Mouse (Mus musculus) CD4-positive, CD25-positive, alpha-beta regulatory T cell, adult 2 months (primary cell): Measurements from ENCODE around the gene Boc.
A peak's percentile ranks its signal among the peaks of the same experiment; 100 is the strongest.

Experiments
- DNase-seq: peaks from one replicate; pipeline ENCODE4 v3.0.0-alpha.2; 2012; ENCODE audit warnings: low read depth, low spot score

The Boc gene

GRCm38 (mm10) chr16:44552726-44553125 lies 6.0 kb downstream of the Boc start:
- no peak for DNase-seq

- no peak for DNase-seq
Observed at GRCm38 (mm10) chr16:44552036-44552435, 6.7 kb downstream of the Boc start.

DNA sequence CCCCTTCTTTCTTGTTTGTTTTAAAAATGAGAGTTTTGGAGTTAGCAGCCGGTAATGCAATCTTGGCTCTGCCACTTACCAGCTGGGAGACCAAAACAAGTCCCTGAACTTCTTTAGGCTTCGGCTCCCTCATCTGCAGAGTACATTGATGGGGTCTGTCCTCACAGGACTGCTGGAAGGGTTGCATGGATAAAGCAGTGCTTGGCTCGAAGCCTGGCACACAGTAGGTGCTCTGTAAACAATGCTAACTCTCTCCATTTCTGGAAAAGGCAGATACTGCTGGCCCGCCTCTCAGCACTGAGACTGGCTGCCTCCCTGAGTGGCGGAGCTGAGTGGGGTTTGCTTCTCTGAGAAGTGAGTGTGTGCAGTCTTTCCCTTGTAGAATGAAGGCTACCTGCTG lies 7.2 kb downstream of the Boc start:
- DNase-seq = no peak

GRCm38 (mm10) chr16:44550843-44551242 lies 7.9 kb downstream of the Boc start:
- no peak for DNase-seq

DNA sequence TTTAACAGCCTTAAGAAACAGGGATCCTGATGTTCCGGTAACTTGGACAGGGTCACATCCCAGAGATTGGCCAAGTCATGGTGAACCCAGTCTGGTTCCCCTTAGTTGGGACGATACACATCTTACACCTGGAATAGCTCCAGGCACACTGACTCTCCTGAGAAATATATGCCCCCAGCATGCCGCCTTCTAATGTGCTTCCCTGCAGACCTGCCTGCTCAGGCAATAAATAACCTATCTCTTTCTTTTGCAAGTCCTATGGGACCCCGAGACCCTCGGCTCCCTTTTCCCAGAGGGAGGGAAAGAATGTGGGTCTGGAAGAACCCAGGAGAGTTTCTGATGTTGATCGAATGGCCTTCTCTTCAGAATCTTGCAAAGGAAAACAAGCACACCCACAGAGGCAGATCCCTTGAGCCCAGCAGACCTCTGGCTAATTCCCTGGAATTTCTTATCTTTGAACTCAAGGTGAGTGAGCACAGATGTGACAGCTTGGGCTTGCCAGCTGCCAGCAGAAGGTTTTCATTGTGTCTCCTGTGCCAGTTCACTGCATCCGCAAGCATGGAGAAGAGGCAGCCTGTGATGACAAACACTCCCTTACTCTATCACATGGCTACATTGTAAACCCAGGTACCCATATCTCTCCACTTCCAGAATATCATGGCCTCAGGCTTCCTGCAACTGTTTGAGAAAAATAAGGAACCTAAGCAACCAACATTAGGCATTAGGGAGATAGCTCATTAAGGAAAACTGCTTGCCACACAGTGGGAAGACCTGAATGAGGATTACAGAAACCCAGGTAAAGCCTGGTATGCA lies 8.6 kb downstream of the Boc start:
- DNase-seq = no peak

- no peak for DNase-seq
Observed at GRCm38 (mm10) chr16:44549381-44549780, 9.3 kb downstream of the Boc start.

- no peak for DNase-seq
Observed at GRCm38 (mm10) chr16:44547976-44548375, 10.7 kb downstream of the Boc start.

DNA sequence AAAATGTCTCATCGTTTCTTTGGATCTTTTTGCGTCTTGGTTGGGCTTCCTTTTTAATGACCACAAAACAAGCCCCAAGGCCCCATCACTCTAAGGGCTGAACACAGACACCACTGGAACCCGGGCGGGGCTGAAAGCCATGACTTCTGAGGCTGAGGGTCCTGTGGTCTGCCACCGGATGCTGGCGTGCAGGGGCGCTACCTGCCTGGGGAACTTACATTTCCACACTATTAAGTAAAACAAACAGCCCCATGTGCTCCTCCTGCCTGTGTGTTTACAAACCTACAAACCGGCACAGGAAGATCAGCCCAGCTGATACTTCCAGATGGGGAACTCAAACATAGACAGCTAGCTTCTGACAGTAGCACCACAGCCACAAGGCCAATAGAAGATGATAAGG lies 11.9 kb downstream of the Boc start:
- DNase-seq = peak; percentile 3

GRCm38 (mm10) chr16:44545939-44546338 lies 12.8 kb downstream of the Boc start:
- no peak for DNase-seq

GRCm38 (mm10) chr16:44545153-44545552 lies 13.5 kb downstream of the Boc start:
- no peak for DNase-seq

GRCm38 (mm10) chr16:44543098-44543497 lies 15.6 kb downstream of the Boc start:
- no peak for DNase-seq

- no peak for DNase-seq
Observed at GRCm38 (mm10) chr16:44542029-44542690, 16.5 kb downstream of the Boc start.

DNA sequence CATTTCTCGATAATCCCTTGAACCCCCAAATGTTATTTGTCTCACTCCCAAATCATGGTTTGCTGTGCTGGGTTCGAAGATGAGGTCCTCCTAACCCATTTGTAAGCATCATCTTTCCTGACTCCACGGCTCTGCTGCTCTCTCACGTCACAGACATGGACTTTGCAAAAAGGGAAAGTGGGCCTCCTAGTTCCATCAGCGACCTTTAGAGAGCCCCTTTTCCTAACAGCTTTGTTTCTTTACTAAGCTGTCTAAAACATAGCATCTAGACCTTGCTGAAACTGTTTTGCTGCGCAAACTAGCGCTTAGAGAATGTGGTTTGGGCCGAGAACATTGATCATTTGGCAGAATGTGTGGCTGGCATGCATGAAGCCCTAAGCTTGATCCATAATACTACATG lies 19.1 kb downstream of the Boc start:
- DNase-seq = no peak

DNA sequence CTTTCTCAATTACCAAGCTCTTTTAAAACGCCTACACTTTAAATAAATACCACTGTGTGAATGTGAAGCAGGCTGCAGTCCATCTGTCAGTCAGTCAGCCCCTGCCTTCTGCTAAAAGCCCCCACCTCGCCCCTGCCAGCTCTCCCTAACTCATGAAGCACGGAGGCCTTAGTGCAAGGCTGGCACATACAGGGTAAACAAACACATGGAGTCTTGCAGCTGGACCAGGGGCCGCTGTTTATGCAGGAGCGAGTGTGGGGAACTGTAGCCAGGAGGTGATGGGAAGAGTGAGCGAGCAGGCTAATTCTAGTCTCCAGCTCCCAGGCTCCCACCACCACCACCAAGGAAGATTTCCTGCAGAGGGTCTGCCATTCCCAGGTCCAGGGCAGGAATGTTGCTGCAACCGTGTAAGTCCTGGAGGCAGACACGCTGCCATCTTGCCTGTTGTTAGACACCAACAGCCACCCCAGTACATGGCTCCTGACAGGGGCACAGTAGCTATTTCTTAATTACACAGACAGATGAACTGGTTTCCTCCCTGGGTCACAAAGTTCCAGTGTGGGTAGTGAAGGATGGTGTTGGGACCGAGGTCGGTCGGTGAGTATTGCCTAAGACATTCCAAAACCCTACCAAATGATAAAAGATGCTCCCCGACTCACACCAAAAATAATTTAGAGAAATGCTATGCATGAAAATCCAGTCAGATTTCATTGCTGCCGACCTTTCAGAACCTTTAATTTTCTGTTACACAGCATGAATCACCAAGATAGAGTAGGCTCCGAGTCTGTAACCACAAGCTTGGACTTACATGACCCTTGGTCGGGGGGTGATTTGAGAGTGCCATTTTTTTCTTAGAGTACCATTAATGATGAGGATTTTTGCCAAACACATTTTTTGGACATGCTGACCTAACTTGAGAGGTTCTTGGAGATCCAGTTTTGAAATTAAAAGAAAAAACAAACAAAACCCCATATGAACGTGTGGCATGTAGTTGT lies 20.0 kb downstream of the Boc start:
- no peak for DNase-seq

DNA sequence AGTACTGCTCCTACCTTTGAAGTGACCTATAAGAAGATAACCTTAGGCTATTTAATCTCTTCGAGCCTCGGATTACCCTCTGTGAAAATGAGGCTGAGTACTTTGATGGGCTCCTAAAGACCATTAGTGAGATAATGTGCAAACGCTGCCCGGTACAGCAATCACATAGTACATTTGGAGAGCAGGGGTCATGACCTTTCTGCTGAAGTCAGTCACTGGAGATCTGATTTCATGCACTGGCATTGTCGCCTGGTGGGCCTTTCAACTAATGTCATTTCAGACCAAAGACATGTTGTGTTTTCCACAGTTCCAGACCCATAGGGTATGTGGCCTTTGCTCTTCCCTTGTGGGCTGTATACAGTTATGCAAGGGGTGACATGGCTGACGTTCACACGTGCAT lies 24.6 kb downstream of the Boc start:
- no peak for DNase-seq

GRCm38 (mm10) chr16:44533522-44533921 lies 25.2 kb downstream of the Boc start:
- DNase-seq = no peak

- no peak for DNase-seq
Observed at GRCm38 (mm10) chr16:44532851-44533250, 25.8 kb downstream of the Boc start.

DNA sequence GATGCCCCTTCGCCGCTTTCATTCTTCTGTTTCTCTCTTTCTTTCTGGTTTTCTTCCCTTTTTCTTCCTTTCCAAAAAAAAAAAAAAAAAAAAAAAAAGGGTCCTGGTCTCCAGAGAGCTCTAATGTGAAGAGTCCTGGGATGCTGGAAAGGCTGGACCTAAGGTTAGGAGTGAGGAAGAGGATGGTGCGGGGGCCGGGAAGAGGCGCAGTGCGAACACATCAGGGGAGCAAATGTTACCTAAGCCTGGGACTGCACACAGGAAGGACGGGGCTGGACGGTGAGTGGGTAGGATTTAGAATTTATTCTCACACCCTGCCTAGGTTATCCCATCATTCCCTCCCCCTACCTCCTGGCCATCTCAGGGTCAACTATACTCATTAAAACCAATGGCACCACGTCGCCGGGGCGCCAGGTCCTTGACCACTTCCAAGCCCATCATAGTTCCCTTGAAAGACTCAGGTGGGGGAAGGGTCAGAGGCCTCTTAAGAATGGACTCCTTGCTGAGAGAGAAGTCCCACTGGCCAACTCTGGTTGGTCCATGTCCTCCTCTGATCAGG lies 27.4 kb downstream of the Boc start:
- no peak for DNase-seq

DNA sequence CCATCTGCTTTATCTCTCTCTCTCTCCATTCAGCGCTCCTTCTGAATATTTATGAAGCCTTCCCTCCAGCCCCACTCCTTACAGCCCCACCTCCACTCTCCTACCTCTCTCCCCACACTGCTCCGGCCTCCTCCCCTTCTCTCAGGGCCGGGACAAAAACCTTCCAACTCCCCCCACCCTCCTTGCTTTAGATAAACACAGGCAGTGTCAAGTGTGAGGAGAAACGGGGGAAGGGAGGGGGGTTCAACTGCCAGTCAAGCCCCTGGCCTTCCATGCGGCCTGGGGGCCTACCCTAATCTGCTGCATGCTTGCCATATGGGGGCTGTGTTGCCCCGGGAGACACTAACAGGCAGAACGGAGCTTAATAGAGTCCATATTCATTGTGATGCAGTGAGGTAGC lies 27.9 kb downstream of the Boc start:
- DNase-seq = no peak

DNA sequence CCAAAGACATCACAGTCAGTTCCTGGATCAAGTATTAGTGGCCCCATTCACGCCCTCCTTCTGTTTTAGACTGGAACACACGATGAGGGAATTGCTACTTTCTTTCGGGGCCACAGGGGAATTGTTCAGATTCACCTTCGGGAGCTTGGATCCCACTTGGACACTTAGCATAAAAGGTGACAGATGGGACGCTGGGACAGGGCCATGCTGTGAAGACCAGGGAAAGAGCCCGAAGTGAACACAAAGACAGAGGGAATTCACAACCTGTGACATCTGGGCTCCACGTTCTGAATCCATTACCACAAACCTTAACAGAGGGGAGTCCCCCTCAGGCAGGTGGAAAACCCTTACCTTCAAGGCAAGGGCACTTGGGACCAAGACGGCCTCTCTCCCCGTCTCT lies 28.5 kb downstream of the Boc start:
- no peak for DNase-seq

GRCm38 (mm10) chr16:44529691-44530090 lies 29.0 kb downstream of the Boc start:
- no peak for DNase-seq

- no peak for DNase-seq
Observed at GRCm38 (mm10) chr16:44528955-44529354, 29.7 kb downstream of the Boc start.
